Mouse (Mus musculus) liver, adult 2 months (tissue): ENCODE data around the gene Rin3.

ENCODE experiments used
- CTCF ChIP-seq: fragments of 200-500 bp; IDR thresholded peaks from 2 replicates; pipeline ENCODE4 v1.5.1; 2011; ENCODE audit warnings: low read depth, low read length, control low read depth
- POLR2A ChIP-seq: fragments of 200-500 bp; IDR thresholded peaks from 2 replicates; pipeline ENCODE4 v1.6.1; 2011; ENCODE audit warnings: low read length, control low read depth; ENCODE audit not compliant: insufficient read depth; ENCODE audit errors: extremely low read depth

- no peak for TF ChIP-seq POLR2A
- no peak for TF ChIP-seq CTCF
Measured at GRCm38 (mm10) chr12:102263249-102263648, 19.6 kb upstream of the Rin3 start.
